Mouse (Mus musculus): ENCODE measurements at regions not wholly inside any gene's neighbourhood (a gene's known extent, or its start where the extent isn't known, plus 50 kb on each side); places are given as distances from the start of the nearest gene placed in this dataset.

- Histone ChIP-seq H3K4me2 (ENCODE audit: low read depth, low read length) (no peak overlapping the region), H3K27ac (ENCODE audit: low read length) (no peak overlapping the region), H3K27me3 (replicated peaks; ENCODE audit: control insufficient read depth, insufficient read depth, low read length) (no peaks in the 10 kb centered on the region), H3K4me3 (ENCODE audit: low read length) (no peak overlapping the region), H3K36me3 (ENCODE audit: control insufficient read depth, insufficient read depth, low read length) (no peaks in the 10 kb centered on the region), H3K9ac (ENCODE audit: low read depth, low read length) (no peak overlapping the region), H3K9me3 (ENCODE audit: control insufficient read depth, low read length) (no peaks in the 10 kb centered on the region), H3K4me1 (ENCODE audit: control insufficient read depth, insufficient read depth, low read length) (no peaks in the 10 kb centered on the region)
- 74% methylated on average over 8 of the region's 8 CpGs for WGBS
- no peak for ATAC-seq
Observed at GRCm38 (mm10) chr5:4580185-4580839, 177.5 kb downstream of the Fzd1 start.

- no peaks in the 10 kb centered on the region for H3K4me1 ChIP-seq (ENCODE audit: control insufficient read depth, insufficient read depth, low read length)
- no peaks in the 10 kb centered on the region for H3K36me3 ChIP-seq (ENCODE audit: control insufficient read depth, insufficient read depth, low read length)
- no peaks in the 10 kb centered on the region for H3K9me3 ChIP-seq (ENCODE audit: control insufficient read depth, low read length)
- no peak overlapping the region for H3K27ac ChIP-seq (ENCODE audit: low read length)
- WGBS: 66% methylated on average over 3 of the region's 3 CpGs
- H3K4me2 ChIP-seq (ENCODE audit: low read depth, low read length): no peak overlapping the region
- no peak for ATAC-seq
- no peak overlapping the region for H3K4me3 ChIP-seq (ENCODE audit: low read length)
- H3K9ac ChIP-seq (ENCODE audit: low read depth, low read length): no peak overlapping the region
- no peaks in the 10 kb centered on the region for H3K27me3 ChIP-seq (replicated peaks; ENCODE audit: control insufficient read depth, insufficient read depth, low read length)
Observed at GRCm38 (mm10) chr5:4578856-4579255, 179.0 kb downstream of the Fzd1 start.

- no peak overlapping the region for H3K4me3 ChIP-seq (ENCODE audit: low read length)
- H3K36me3 ChIP-seq (ENCODE audit: control insufficient read depth, insufficient read depth, low read length): no peaks in the 10 kb centered on the region
- no peak overlapping the region for H3K27ac ChIP-seq (ENCODE audit: low read length)
- 89% methylated on average over 6 of the region's 6 CpGs for WGBS
- H3K9me3 ChIP-seq (ENCODE audit: control insufficient read depth, low read length): no peaks in the 10 kb centered on the region
- no peak overlapping the region for H3K4me2 ChIP-seq (ENCODE audit: low read depth, low read length)
- ATAC-seq: no peak
- no peaks in the 10 kb centered on the region for H3K27me3 ChIP-seq (replicated peaks; ENCODE audit: control insufficient read depth, insufficient read depth, low read length)
- no peaks in the 10 kb centered on the region for H3K4me1 ChIP-seq (ENCODE audit: control insufficient read depth, insufficient read depth, low read length)
- no peak overlapping the region for H3K9ac ChIP-seq (ENCODE audit: low read depth, low read length)
Observed at GRCm38 (mm10) chr5:4577179-4577578, 180.7 kb downstream of the Fzd1 start.

- ATAC-seq: no peak
- Histone ChIP-seq H3K9ac (ENCODE audit: low read depth, low read length) (no peak overlapping the region), H3K4me3 (ENCODE audit: low read length) (no peak overlapping the region), H3K4me2 (ENCODE audit: low read depth, low read length) (no peak overlapping the region), H3K4me1 (ENCODE audit: control insufficient read depth, insufficient read depth, low read length) (no peaks in the 10 kb centered on the region), H3K36me3 (ENCODE audit: control insufficient read depth, insufficient read depth, low read length) (no peaks in the 10 kb centered on the region), H3K9me3 (ENCODE audit: control insufficient read depth, low read length) (no peaks in the 10 kb centered on the region), H3K27ac (ENCODE audit: low read length) (no peak overlapping the region), H3K27me3 (replicated peaks; ENCODE audit: control insufficient read depth, insufficient read depth, low read length) (no peaks in the 10 kb centered on the region)
- WGBS: 34% methylated on average over 6 of the region's 6 CpGs
Observed at GRCm38 (mm10) chr5:4563862-4564261, 194.0 kb downstream of the Fzd1 start.

- H3K4me3 ChIP-seq (ENCODE audit: low read length): no peak overlapping the region
- H3K36me3 ChIP-seq (ENCODE audit: control insufficient read depth, insufficient read depth, low read length): no peaks in the 10 kb centered on the region
- no peaks in the 10 kb centered on the region for H3K4me1 ChIP-seq (ENCODE audit: control insufficient read depth, insufficient read depth, low read length)
- H3K27me3 ChIP-seq (replicated peaks; ENCODE audit: control insufficient read depth, insufficient read depth, low read length): no peaks in the 10 kb centered on the region
- no peak overlapping the region for H3K27ac ChIP-seq (ENCODE audit: low read length)
- ATAC-seq: no peak
- WGBS: 54% methylated on average over 8 of the region's 8 CpGs
- no peak overlapping the region for H3K4me2 ChIP-seq (ENCODE audit: low read depth, low read length)
- no peak overlapping the region for H3K9ac ChIP-seq (ENCODE audit: low read depth, low read length)
- no peaks in the 10 kb centered on the region for H3K9me3 ChIP-seq (ENCODE audit: control insufficient read depth, low read length)
Observed at GRCm38 (mm10) chr5:4561661-4562060, 196.2 kb downstream of the Fzd1 start.

GRCm38 (mm10) chr5:4561139-4561470, 196.7 kb downstream of the Fzd1 start:
- Histone ChIP-seq H3K9me3 (ENCODE audit: control insufficient read depth, low read length) (no peaks in the 10 kb centered on the region), H3K27ac (ENCODE audit: low read length) (no peak overlapping the region), H3K36me3 (ENCODE audit: control insufficient read depth, insufficient read depth, low read length) (no peaks in the 10 kb centered on the region), H3K4me3 (ENCODE audit: low read length) (no peak overlapping the region), H3K4me2 (ENCODE audit: low read depth, low read length) (no peak overlapping the region), H3K9ac (ENCODE audit: low read depth, low read length) (no peak overlapping the region), H3K27me3 (replicated peaks; ENCODE audit: control insufficient read depth, insufficient read depth, low read length) (no peaks in the 10 kb centered on the region), H3K4me1 (ENCODE audit: control insufficient read depth, insufficient read depth, low read length) (no peaks in the 10 kb centered on the region)
- 56% methylated on average over 4 of the region's 4 CpGs for WGBS
- ATAC-seq: no peak

- no peak for ATAC-seq
- no peaks in the 10 kb centered on the region for H3K9me3 ChIP-seq (ENCODE audit: control insufficient read depth, low read length)
- H3K4me3 ChIP-seq (ENCODE audit: low read length): no peak overlapping the region
- H3K9ac ChIP-seq (ENCODE audit: low read depth, low read length): no peak overlapping the region
- no peak overlapping the region for H3K27ac ChIP-seq (ENCODE audit: low read length)
- H3K27me3 ChIP-seq (replicated peaks; ENCODE audit: control insufficient read depth, insufficient read depth, low read length): no peaks in the 10 kb centered on the region
- no peaks in the 10 kb centered on the region for H3K4me1 ChIP-seq (ENCODE audit: control insufficient read depth, insufficient read depth, low read length)
- H3K36me3 ChIP-seq (ENCODE audit: control insufficient read depth, insufficient read depth, low read length): no peaks in the 10 kb centered on the region
- 58% methylated on average over 7 of the region's 7 CpGs for WGBS
- H3K4me2 ChIP-seq (ENCODE audit: low read depth, low read length): no peak overlapping the region
Observed at GRCm38 (mm10) chr5:4560370-4561138, 197.3 kb downstream of the Fzd1 start.

GRCm38 (mm10) chr5:4554972-4555371, 202.9 kb downstream of the Fzd1 start:
- Histone ChIP-seq H3K9ac (ENCODE audit: low read depth, low read length) (no peak overlapping the region), H3K27ac (ENCODE audit: low read length) (no peak overlapping the region), H3K4me3 (ENCODE audit: low read length) (no peak overlapping the region), H3K9me3 (ENCODE audit: control insufficient read depth, low read length) (no peaks in the 10 kb centered on the region), H3K4me1 (ENCODE audit: control insufficient read depth, insufficient read depth, low read length) (no peaks in the 10 kb centered on the region), H3K4me2 (ENCODE audit: low read depth, low read length) (no peak overlapping the region), H3K27me3 (replicated peaks; ENCODE audit: control insufficient read depth, insufficient read depth, low read length) (no peaks in the 10 kb centered on the region), H3K36me3 (ENCODE audit: control insufficient read depth, insufficient read depth, low read length) (no peaks in the 10 kb centered on the region)
- 64% methylated on average over 2 of the region's 2 CpGs for WGBS
- ATAC-seq: no peak

- H3K4me2 ChIP-seq (ENCODE audit: low read depth, low read length): no peak overlapping the region
- H3K4me3 ChIP-seq (ENCODE audit: low read length): no peak overlapping the region
- ATAC-seq: no peak
- no peaks in the 10 kb centered on the region for H3K4me1 ChIP-seq (ENCODE audit: control insufficient read depth, insufficient read depth, low read length)
- no peaks in the 10 kb centered on the region for H3K27me3 ChIP-seq (replicated peaks; ENCODE audit: control insufficient read depth, insufficient read depth, low read length)
- no peaks in the 10 kb centered on the region for H3K9me3 ChIP-seq (ENCODE audit: control insufficient read depth, low read length)
- WGBS: 77% methylated on average over 6 of the region's 6 CpGs
- no peak overlapping the region for H3K27ac ChIP-seq (ENCODE audit: low read length)
- H3K9ac ChIP-seq (ENCODE audit: low read depth, low read length): no peak overlapping the region
- no peaks in the 10 kb centered on the region for H3K36me3 ChIP-seq (ENCODE audit: control insufficient read depth, insufficient read depth, low read length)
Observed at GRCm38 (mm10) chr5:4538572-4538971, 219.3 kb downstream of the Fzd1 start.

GRCm38 (mm10) chr5:4536790-4537189, 221.0 kb downstream of the Fzd1 start:
- Histone ChIP-seq H3K4me2 (ENCODE audit: low read depth, low read length) (no peak overlapping the region), H3K4me3 (ENCODE audit: low read length) (no peak overlapping the region), H3K4me1 (ENCODE audit: control insufficient read depth, insufficient read depth, low read length) (no peaks in the 10 kb centered on the region), H3K9ac (ENCODE audit: low read depth, low read length) (no peak overlapping the region), H3K36me3 (ENCODE audit: control insufficient read depth, insufficient read depth, low read length) (no peaks in the 10 kb centered on the region), H3K27ac (ENCODE audit: low read length) (no peak overlapping the region), H3K9me3 (ENCODE audit: control insufficient read depth, low read length) (no peaks in the 10 kb centered on the region), H3K27me3 (replicated peaks; ENCODE audit: control insufficient read depth, insufficient read depth, low read length) (no peaks in the 10 kb centered on the region)
- no peak for ATAC-seq
- 66% methylated on average over 2 of the region's 2 CpGs for WGBS

Data from intestine, embryonic 16.5 days (tissue).